Mouse (Mus musculus) E14TG2a.4 (cell line): Measurements from ENCODE around the gene Ano5.
A peak's percentile ranks its signal among the peaks of the same experiment; 100 is the strongest.

Source experiments
- H3K27me3 ChIP-seq: 2 replicates; pipeline ENCODE4 v1.6.1; 2014; ENCODE audit warnings: low read length, control low read depth; ENCODE audit not compliant: insufficient read depth
- H3K36me3 ChIP-seq: 2 replicates; pipeline ENCODE4 v1.6.1; 2014; ENCODE audit warnings: low read length, control low read depth; ENCODE audit not compliant: insufficient read depth
- H3K4me1 ChIP-seq: replicated peaks from 2 replicates; pipeline ENCODE4 v1.6.1; 2014; ENCODE audit warnings: low read depth, low read length, control low read depth
- H3K4me3 ChIP-seq: replicated peaks from 2 replicates; pipeline ENCODE4 v1.5.1; 2014; ENCODE audit warnings: mild to moderate bottlenecking, low read length
- H3K9me3 ChIP-seq: 2 replicates; pipeline ENCODE4 v1.6.1; 2014; ENCODE audit warnings: low read length, control low read depth
- CTCF ChIP-seq: conservative IDR thresholded peaks from 2 replicates; pipeline ENCODE4 v1.5.1; 2014; ENCODE audit warnings: low read length
- NANOG ChIP-seq: IDR thresholded peaks from 2 replicates; pipeline ENCODE4 v1.6.1; 2014; ENCODE audit warnings: borderline replicate concordance, low read length, mixed read lengths
- POU5F1 ChIP-seq: IDR thresholded peaks from 2 replicates; pipeline ENCODE4 v1.6.1; 2014; ENCODE audit warnings: low read length, borderline replicate concordance

Ano5 gene

DNA sequence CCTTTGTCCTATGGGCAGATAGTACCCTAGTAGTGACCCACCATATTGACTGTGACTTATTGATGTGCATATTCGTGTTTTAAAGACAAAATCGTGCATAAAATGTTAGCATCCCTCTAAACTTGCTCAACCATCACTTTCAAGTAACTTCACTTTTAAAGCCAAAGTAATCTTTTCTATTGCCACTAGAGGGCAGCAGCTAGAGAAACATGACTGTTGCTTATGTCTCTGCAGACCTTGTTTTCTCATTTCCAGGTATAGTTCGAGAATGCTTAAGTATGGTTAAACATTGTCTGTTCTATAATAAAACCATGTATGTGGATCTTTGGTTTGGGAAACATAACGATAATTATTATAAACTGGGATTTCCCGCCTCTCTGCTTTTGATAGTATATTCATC lies 103.6 kb downstream of the Ano5 start:
- Histone ChIP-seq H3K4me3 (no peak overlapping the region), H3K9me3 (peaks cover 18% of the 10 kb centered on the region), H3K4me1 (peaks cover 4% of the 10 kb centered on the region; the same call in 1 of the 2 replicates), H3K36me3 (no peaks in the 10 kb centered on the region), H3K27me3 (no peaks in the 10 kb centered on the region)
- TF ChIP-seq NANOG (no peak), CTCF (peak; percentile 39), POU5F1 (no peak)

DNA sequence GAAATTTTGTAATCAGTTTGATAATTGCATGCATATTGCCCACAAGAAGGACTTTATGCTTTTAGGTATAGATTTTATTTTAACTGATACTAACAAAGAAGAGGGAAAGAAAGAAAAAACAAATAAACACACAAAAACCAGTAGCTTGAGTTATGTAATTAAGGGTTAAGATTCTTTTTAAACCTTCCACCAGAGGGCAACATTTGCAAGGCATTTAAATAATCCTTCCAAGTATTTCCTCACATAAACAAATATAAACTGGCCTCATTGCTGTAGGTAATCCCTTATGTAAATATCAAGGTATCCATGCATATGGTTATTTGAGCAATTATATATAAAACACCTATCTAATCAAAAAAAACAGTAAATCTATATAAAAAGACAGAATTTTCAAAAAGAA lies 107.1 kb downstream of the Ano5 start:
- H3K36me3 ChIP-seq: no peaks in the 10 kb centered on the region
- peak; percentile 28 for TF ChIP-seq CTCF
- TF ChIP-seq NANOG: no peak
- H3K4me1 ChIP-seq: peaks cover 13% of the 10 kb centered on the region; the same call in 1 of the 2 replicates
- no peak overlapping the region for H3K4me3 ChIP-seq
- peaks cover 12% of the 10 kb centered on the region for H3K27me3 ChIP-seq
- no peaks in the 10 kb centered on the region for H3K9me3 ChIP-seq

GRCm38 (mm10) chr7:51618412-51618811 lies 107.6 kb downstream of the Ano5 start:
- no peak overlapping the region for H3K4me3 ChIP-seq
- peaks cover 12% of the 10 kb centered on the region for H3K27me3 ChIP-seq
- no peaks in the 10 kb centered on the region for H3K9me3 ChIP-seq
- H3K4me1 ChIP-seq: peaks cover 13% of the 10 kb centered on the region; the same call in 1 of the 2 replicates
- H3K36me3 ChIP-seq: no peaks in the 10 kb centered on the region
- no peak for TF ChIP-seq CTCF
- no peak for TF ChIP-seq NANOG
- no peak for TF ChIP-seq POU5F1

GRCm38 (mm10) chr7:51619977-51620376 lies 109.1 kb downstream of the Ano5 start:
- Histone ChIP-seq H3K9me3 (no peaks in the 10 kb centered on the region), H3K4me1 (peaks cover 18% of the 10 kb centered on the region), H3K4me3 (no peak overlapping the region), H3K27me3 (peaks cover 27% of the 10 kb centered on the region), H3K36me3 (no peaks in the 10 kb centered on the region)
- TF ChIP-seq CTCF (no peak), NANOG (no peak), POU5F1 (no peak)

GRCm38 (mm10) chr7:51621694-51622145 lies 110.9 kb downstream of the Ano5 start, which contains the start of gene Slc17a6:
Slc17a6 (plus strand) TSS chr7:51622006.
- TF ChIP-seq NANOG (no peak), POU5F1 (no peak), CTCF (no peak)
- Histone ChIP-seq H3K9me3 (no peaks in the 10 kb centered on the region), H3K27me3 (peaks cover 44% of the 10 kb centered on the region), H3K36me3 (no peaks in the 10 kb centered on the region), H3K4me3 (peak within 1 kb of the TSS; percentile 72), H3K4me1 (peaks cover 29% of the 10 kb centered on the region)

DNA sequence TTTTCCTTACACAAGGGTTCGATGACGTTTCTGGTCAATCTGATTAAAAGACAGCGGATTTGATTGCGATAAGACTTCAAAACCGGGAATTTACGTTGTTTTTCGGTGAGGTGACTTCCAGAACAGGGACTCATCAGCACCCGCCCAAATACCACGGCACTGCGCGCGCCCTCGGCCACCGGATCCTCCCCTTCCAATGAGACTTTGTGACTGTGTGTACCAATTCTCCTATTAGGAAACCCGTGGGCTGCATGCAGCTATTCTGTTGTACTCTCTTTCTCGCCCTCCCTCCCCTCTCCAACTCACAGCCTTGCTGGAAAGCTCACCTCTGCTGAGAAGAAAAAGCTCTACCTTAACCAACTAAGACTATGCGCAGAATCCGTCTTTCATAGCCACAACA lies 111.4 kb downstream of the Ano5 start:
- Histone ChIP-seq H3K9me3 (no peaks in the 10 kb centered on the region), H3K4me1 (peaks cover 33% of the 10 kb centered on the region), H3K36me3 (no peaks in the 10 kb centered on the region), H3K4me3 (peak overlapping the region; percentile 72), H3K27me3 (peaks cover 48% of the 10 kb centered on the region)
- no peak for TF ChIP-seq CTCF
- no peak for TF ChIP-seq NANOG
- no peak for TF ChIP-seq POU5F1

DNA sequence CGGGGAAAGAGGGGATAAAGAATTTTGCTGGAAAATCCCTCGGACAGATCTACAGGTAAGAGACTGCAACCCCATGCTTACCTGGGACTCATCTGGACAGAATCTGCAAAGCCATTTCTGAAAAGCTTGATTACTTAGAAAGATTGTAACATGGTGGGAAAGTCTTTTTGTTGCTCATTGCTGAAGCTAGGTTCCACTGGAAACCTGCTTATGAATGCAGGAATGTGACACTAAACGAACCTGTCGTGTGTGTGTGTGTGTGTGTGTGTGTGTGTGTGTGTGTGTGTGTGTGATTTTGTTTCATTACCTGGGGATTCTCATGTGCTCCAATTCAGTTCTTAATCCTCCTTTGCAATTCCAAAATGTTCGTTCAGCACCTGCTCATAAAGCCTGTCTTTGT lies 111.8 kb downstream of the Ano5 start:
- no peaks in the 10 kb centered on the region for H3K9me3 ChIP-seq
- H3K4me1 ChIP-seq: peaks cover 35% of the 10 kb centered on the region
- peaks cover 50% of the 10 kb centered on the region for H3K27me3 ChIP-seq
- H3K4me3 ChIP-seq: no peak overlapping the region
- H3K36me3 ChIP-seq: no peaks in the 10 kb centered on the region
- TF ChIP-seq POU5F1: no peak

DNA sequence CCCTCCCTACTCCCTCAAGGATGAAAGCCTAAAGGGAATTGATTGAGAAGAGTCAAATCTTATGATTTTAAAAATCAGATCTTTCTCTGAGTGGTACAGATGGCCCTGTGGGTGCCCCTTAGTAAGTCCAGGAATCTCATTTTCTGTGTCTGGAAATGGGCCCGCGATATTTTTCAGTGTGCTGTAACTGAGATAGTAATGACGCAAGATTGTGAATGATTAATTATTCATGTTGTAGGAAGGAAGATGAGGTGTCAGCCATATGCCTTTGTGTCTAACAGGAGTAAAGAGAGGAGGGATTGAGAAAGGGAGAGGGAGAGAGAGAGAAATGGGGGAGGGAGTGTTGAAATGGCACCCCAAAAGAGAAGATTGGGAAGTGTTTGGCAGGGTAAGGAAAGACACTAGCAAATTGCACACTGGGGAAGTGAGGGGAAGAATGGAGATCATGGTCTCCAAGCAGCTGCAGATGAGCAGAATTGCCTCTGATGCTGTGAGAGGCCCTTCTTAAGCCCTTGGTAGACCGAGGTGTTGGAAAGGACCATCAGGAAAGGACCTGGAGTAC lies 113.6 kb downstream of the Ano5 start:
- no peak for TF ChIP-seq NANOG
- TF ChIP-seq CTCF: no peak
- TF ChIP-seq POU5F1: no peak

GRCm38 (mm10) chr7:51625161-51625560 lies 114.3 kb downstream of the Ano5 start:
- H3K4me1 ChIP-seq: peaks cover 38% of the 10 kb centered on the region
- TF ChIP-seq CTCF: no peak
- TF ChIP-seq NANOG: no peak
- TF ChIP-seq POU5F1: no peak
- H3K36me3 ChIP-seq: no peaks in the 10 kb centered on the region
- no peaks in the 10 kb centered on the region for H3K9me3 ChIP-seq
- H3K27me3 ChIP-seq: peaks cover 56% of the 10 kb centered on the region
- H3K4me3 ChIP-seq: 0 out of 2 replicates have a peak overlapping the region, but pooled peaks have one; percentile 17

More for the DNA sequence above, 113.6 kb downstream of the Ano5 start:
- H3K36me3 ChIP-seq: no peaks in the 10 kb centered on the region
- peaks cover 56% of the 10 kb centered on the region for H3K27me3 ChIP-seq
- no peaks in the 10 kb centered on the region for H3K9me3 ChIP-seq
- peaks cover 38% of the 10 kb centered on the region for H3K4me1 ChIP-seq
- no peak overlapping the region for H3K4me3 ChIP-seq
